Comparison of ENCODE assay signal across 8 mouse cellular contexts in the genomic region with DNA sequence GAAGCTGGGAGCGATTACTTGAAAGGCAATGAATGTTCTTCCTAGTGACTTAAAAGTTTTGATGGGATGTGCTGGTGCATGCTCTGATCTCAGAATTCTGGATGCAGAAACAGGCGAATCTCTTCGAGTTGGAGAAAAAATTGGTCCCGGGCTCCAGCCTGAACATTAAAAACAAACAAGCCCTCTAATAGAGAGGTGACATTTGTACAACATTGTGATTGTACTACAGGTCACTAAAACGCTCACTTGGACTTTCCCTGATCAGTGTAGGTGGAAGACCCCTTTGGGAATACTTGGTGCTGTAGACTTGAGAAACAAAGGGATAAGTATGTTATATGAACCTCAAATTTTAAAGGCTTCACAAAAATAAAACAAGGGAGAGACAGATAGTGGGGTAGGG. TPM values are rescaled to one million over a fixed set of nuclear protein-coding genes. Genes with fewer than 3 reads are reported as not detected.
DNase-seq lines count a peak whose midpoint lies in the region; ATAC-seq and TF ChIP-seq lines count a peak whose summit lies in the region.

No protein-coding gene starts in this region.

- H3K4me3 ChIP-seq in heart, postnatal 0 days (ENCODE audit: low read depth, low read length): peak overlapping the region; percentile 76
- H3K4me3 ChIP-seq in bone marrow macrophage, adult 2 months (ENCODE audit: insufficient read depth, low read length): peak overlapping the region; percentile 85
- H3K4me3 ChIP-seq in hindbrain, embryonic 12.5 days: peak overlapping the region; percentile 79
- H3K4me3 ChIP-seq in midbrain, embryonic 12.5 days: peak overlapping the region; percentile 78

- no peaks in the 10 kb centered on the region for H3K9me3 ChIP-seq in heart, postnatal 0 days (replicated peaks; ENCODE audit: control insufficient read depth, low read length)
- H3K9me3 ChIP-seq in hindbrain, embryonic 12.5 days (replicated peaks): no peaks in the 10 kb centered on the region
- no peaks in the 10 kb centered on the region for H3K9me3 ChIP-seq in midbrain, embryonic 12.5 days

- peaks cover 11% of the 10 kb centered on the region; the same call in 1 of the 2 replicates for H3K36me3 ChIP-seq in heart, postnatal 0 days (replicated peaks; ENCODE audit: control insufficient read depth, insufficient read depth, low read length)
- peaks cover 13% of the 10 kb centered on the region for H3K36me3 ChIP-seq in hindbrain, embryonic 12.5 days
- peaks cover 13% of the 10 kb centered on the region for H3K36me3 ChIP-seq in midbrain, embryonic 12.5 days

- 30% methylated on average over 5 of the region's 5 CpGs for WGBS in heart, postnatal 0 days
- 36% methylated on average over 5 of the region's 5 CpGs for WGBS in hindbrain, embryonic 12.5 days
- WGBS in midbrain, embryonic 12.5 days: 31% methylated on average over 5 of the region's 5 CpGs

- H3K27ac ChIP-seq in heart, postnatal 0 days (ENCODE audit: low read depth): peak overlapping the region; percentile 92
- no peak overlapping the region for H3K27ac ChIP-seq in bone marrow macrophage, adult 2 months (ENCODE audit: insufficient read depth, low read depth, low read length)
- peak overlapping the region; percentile 97 for H3K27ac ChIP-seq in hindbrain, embryonic 12.5 days
- H3K27ac ChIP-seq in midbrain, embryonic 12.5 days (replicated peaks): peak overlapping the region; percentile 96

- H3K9ac ChIP-seq in heart, postnatal 0 days (replicated peaks; ENCODE audit: low read depth, low read length): peak overlapping the region; percentile 65
- peak overlapping the region; percentile 63 for H3K9ac ChIP-seq in hindbrain, embryonic 12.5 days
- peak overlapping the region; percentile 73 for H3K9ac ChIP-seq in midbrain, embryonic 12.5 days (replicated peaks)

- H3K27me3 ChIP-seq in heart, postnatal 0 days (ENCODE audit: control insufficient read depth, insufficient read depth, low read length): no peaks in the 10 kb centered on the region
- H3K27me3 ChIP-seq in hindbrain, embryonic 12.5 days: no peaks in the 10 kb centered on the region
- H3K27me3 ChIP-seq in midbrain, embryonic 12.5 days: no peaks in the 10 kb centered on the region

- no peak for TF ChIP-seq CTCF in heart, postnatal 0 days (IDR thresholded peaks at IDR 0.05; ENCODE audit: low read depth)
- no peak for TF ChIP-seq CTCF in bone marrow macrophage, adult 2 months (IDR thresholded peaks at IDR 0.05; ENCODE audit: low read depth, low read length)

- H3K4me1 ChIP-seq in heart, postnatal 0 days (ENCODE audit: control insufficient read depth, insufficient read depth): peaks cover 16% of the 10 kb centered on the region; the same call in 1 of the 2 replicates
- H3K4me1 ChIP-seq in bone marrow macrophage, adult 2 months (ENCODE audit: control insufficient read depth, insufficient read depth, low read length): peaks cover 8% of the 10 kb centered on the region
- H3K4me1 ChIP-seq in hindbrain, embryonic 12.5 days: peaks cover 18% of the 10 kb centered on the region
- peaks cover 17% of the 10 kb centered on the region for H3K4me1 ChIP-seq in midbrain, embryonic 12.5 days

- no peak for TF ChIP-seq POLR2A in bone marrow macrophage, adult 2 months (IDR thresholded peaks at IDR 0.05; ENCODE audit: borderline replicate concordance, low read depth, low read length)

- DNase-seq in heart, postnatal 0 days (ENCODE audit: low spot score): no peak
- no peak for DNase-seq in heart, adult 11 months
- DNase-seq in cerebellum, adult 9-10 months: no peak
- no peak for DNase-seq in frontal cortex, postnatal 10 days (ENCODE audit: low spot score in 2 of 2)
- no peak for DNase-seq in kidney, postnatal 14 days

- ATAC-seq in heart, postnatal 0 days (ENCODE audit: insufficient read depth, low read depth): no peak
- ATAC-seq in hindbrain, embryonic 12.5 days (ENCODE audit: low FRiP score): no peak
- ATAC-seq in midbrain, embryonic 12.5 days (ENCODE audit: low FRiP score, low read depth): no peak

- no peak for TF ChIP-seq EP300 in heart, postnatal 0 days (IDR thresholded peaks at IDR 0.05; ENCODE audit: low read depth)

- peak overlapping the region; percentile 97 for H3K4me2 ChIP-seq in heart, postnatal 0 days (ENCODE audit: low read depth, low read length)
- H3K4me2 ChIP-seq in hindbrain, embryonic 12.5 days (replicated peaks): peak overlapping the region; percentile 69
- peak overlapping the region; percentile 67 for H3K4me2 ChIP-seq in midbrain, embryonic 12.5 days (replicated peaks)

RNA-seq across cellular contexts. Expression of a gene that starts 1.8 kb away (rescaled TPM):
- total RNA-seq in heart, postnatal 0 days (2014; rRNA removed; ENCODE audit: low replicate concordance): 18.1 and 28.2 TPM in 2 replicates
- polyA plus RNA-seq in heart, postnatal 0 days (2015; fragmentation: Nextera tagmentation; extraction: Ambion mirVana): 4.2 and 4.9 TPM in 2 replicates
- 5.8 and 6.5 TPM in 2 replicates for polyA plus RNA-seq in bone marrow macrophage, adult 2 months (2012; ENCODE audit: insufficient read depth, insufficient read length, missing spikeins)
- polyA plus RNA-seq in hindbrain, embryonic 12.5 days (2016; fragmentation: Nextera tagmentation; extraction: Ambion mirVana): 32.4 and 36.9 TPM in 2 replicates
- 30.6 and 32.1 TPM in 2 replicates for polyA plus RNA-seq in midbrain, embryonic 12.5 days (2016; fragmentation: Nextera tagmentation; extraction: Ambion mirVana)

RNA-seq across cellular contexts. Expression of a gene that starts 18.9 kb away (rescaled TPM):
- total RNA-seq in heart, postnatal 0 days (2014; rRNA removed; ENCODE audit: low replicate concordance): 58.8 and 70.6 TPM in 2 replicates
- 48.0 and 49.6 TPM in 2 replicates for polyA plus RNA-seq in heart, postnatal 0 days (2015; fragmentation: Nextera tagmentation; extraction: Ambion mirVana)
- polyA plus RNA-seq in bone marrow macrophage, adult 2 months (2012; ENCODE audit: insufficient read depth, insufficient read length, missing spikeins): 43.0 and 57.9 TPM in 2 replicates
- polyA plus RNA-seq in hindbrain, embryonic 12.5 days (2016; fragmentation: Nextera tagmentation; extraction: Ambion mirVana): 66.8 and 68.5 TPM in 2 replicates
- polyA plus RNA-seq in midbrain, embryonic 12.5 days (2016; fragmentation: Nextera tagmentation; extraction: Ambion mirVana): 58.4 and 65.5 TPM in 2 replicates

RNA-seq across cellular contexts. Expression of a gene that starts 20.9 kb away (rescaled TPM):
- 201 and 280 TPM in 2 replicates for total RNA-seq in heart, postnatal 0 days (2014; rRNA removed; ENCODE audit: low replicate concordance)
- 334 and 356 TPM in 2 replicates for polyA plus RNA-seq in heart, postnatal 0 days (2015; fragmentation: Nextera tagmentation; extraction: Ambion mirVana)
- polyA plus RNA-seq in bone marrow macrophage, adult 2 months (2012; ENCODE audit: insufficient read depth, insufficient read length, missing spikeins): 317 and 358 TPM in 2 replicates
- polyA plus RNA-seq in hindbrain, embryonic 12.5 days (2016; fragmentation: Nextera tagmentation; extraction: Ambion mirVana): 256 and 303 TPM in 2 replicates
- polyA plus RNA-seq in midbrain, embryonic 12.5 days (2016; fragmentation: Nextera tagmentation; extraction: Ambion mirVana): 298 and 304 TPM in 2 replicates

RNA-seq across cellular contexts. Expression of a gene that starts 26.5 kb away (rescaled TPM):
- 63.5 and 64.5 TPM in 2 replicates for total RNA-seq in heart, postnatal 0 days (2014; rRNA removed; ENCODE audit: low replicate concordance)
- 68.3 and 70.4 TPM in 2 replicates for polyA plus RNA-seq in heart, postnatal 0 days (2015; fragmentation: Nextera tagmentation; extraction: Ambion mirVana)
- polyA plus RNA-seq in bone marrow macrophage, adult 2 months (2012; ENCODE audit: insufficient read depth, insufficient read length, missing spikeins): 29.1 and 37.2 TPM in 2 replicates
- 121 and 122 TPM in 2 replicates for polyA plus RNA-seq in hindbrain, embryonic 12.5 days (2016; fragmentation: Nextera tagmentation; extraction: Ambion mirVana)
- polyA plus RNA-seq in midbrain, embryonic 12.5 days (2016; fragmentation: Nextera tagmentation; extraction: Ambion mirVana): 49.8 and 79.9 TPM in 2 replicates

RNA-seq across cellular contexts. Expression of a gene that starts 34.5 kb away (rescaled TPM):
- total RNA-seq in heart, postnatal 0 days (2014; rRNA removed; ENCODE audit: low replicate concordance): 11.8 and 15.0 TPM in 2 replicates
- 16.2 and 18.5 TPM in 2 replicates for polyA plus RNA-seq in heart, postnatal 0 days (2015; fragmentation: Nextera tagmentation; extraction: Ambion mirVana)
- polyA plus RNA-seq in bone marrow macrophage, adult 2 months (2012; ENCODE audit: insufficient read depth, insufficient read length, missing spikeins): 29.8 and 38.9 TPM in 2 replicates
- 5.6 and 7.1 TPM in 2 replicates for polyA plus RNA-seq in hindbrain, embryonic 12.5 days (2016; fragmentation: Nextera tagmentation; extraction: Ambion mirVana)
- polyA plus RNA-seq in midbrain, embryonic 12.5 days (2016; fragmentation: Nextera tagmentation; extraction: Ambion mirVana): 5.6 TPM in 2 replicates
